Mouse (Mus musculus): ENCODE measurements around the gene Ppm1a. TPM values are rescaled to one million over a fixed set of nuclear protein-coding genes. Genes with fewer than 3 reads are reported as not detected.

The Ppm1a gene
- polyA plus RNA-seq, 1 experiment from 2014 or later = 25.7 TPM

DNA sequence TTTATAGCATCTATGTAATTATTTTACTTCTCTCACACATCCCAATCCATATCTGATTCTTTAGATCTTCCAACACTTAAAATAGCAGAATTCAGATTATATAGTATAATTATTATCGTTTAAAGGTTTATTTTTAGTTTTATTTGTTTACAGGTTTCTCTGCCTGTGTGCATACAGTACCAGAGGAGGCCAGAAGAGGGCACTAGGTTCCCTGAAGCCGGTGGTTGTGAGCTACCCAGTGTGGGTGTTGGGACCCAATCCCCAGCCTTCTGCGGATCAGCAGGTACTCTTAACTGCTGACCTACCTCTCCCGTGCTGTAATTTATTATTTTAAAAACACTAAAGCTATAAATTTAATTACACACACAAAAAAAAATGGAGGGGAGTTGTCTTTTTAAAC is 85.9 kb downstream of the Ppm1a start:
- Histone ChIP-seq H3K4me3 (ENCODE audit: low read length) (no peak overlapping the region), H3K27me3 (replicated peaks; ENCODE audit: control insufficient read depth, insufficient read depth, low read length) (peaks cover 27% of the 10 kb centered on the region), H3K9me3 (ENCODE audit: control insufficient read depth, low read length) (peaks cover 3% of the 10 kb centered on the region), H3K4me1 (ENCODE audit: control insufficient read depth, insufficient read depth, low read depth, low read length) (no peaks in the 10 kb centered on the region), H3K27ac (ENCODE audit: low read depth, low read length) (no peak overlapping the region), H3K4me2 (ENCODE audit: low read length) (no peak overlapping the region), H3K9ac (ENCODE audit: low read depth, low read length) (no peak overlapping the region), H3K36me3 (ENCODE audit: control insufficient read depth, insufficient read depth, low read length) (no peaks in the 10 kb centered on the region)
- 94% methylated on average over 4 of the region's 4 CpGs for WGBS
- ATAC-seq = no peak

DNA sequence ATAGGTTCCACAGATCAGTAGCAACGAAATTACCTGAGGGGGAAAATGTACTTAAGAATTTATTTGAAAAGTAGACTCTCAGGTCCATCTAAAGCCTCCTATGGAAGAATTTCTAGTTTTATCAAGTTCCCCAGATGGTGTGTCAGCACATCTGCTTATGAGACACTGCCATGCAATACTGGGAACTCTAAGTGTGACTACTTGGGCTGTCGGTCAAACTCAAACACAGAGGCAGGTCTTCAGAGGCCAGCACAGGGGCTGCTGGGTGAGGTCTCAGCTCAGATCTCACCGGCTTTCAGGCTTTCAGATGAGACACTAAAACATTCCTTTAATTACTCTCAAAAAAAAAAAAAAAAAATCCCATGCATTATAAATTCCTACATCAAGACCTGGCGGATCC is 86.3 kb downstream of the Ppm1a start:
- WGBS = 77% methylated on average over 4 of the region's 4 CpGs
- Histone ChIP-seq H3K36me3 (ENCODE audit: control insufficient read depth, insufficient read depth, low read length) (no peaks in the 10 kb centered on the region), H3K9me3 (ENCODE audit: control insufficient read depth, low read length) (peaks cover 3% of the 10 kb centered on the region), H3K27ac (ENCODE audit: low read depth, low read length) (no peak overlapping the region), H3K4me3 (ENCODE audit: low read length) (no peak overlapping the region), H3K27me3 (replicated peaks; ENCODE audit: control insufficient read depth, insufficient read depth, low read length) (peaks cover 31% of the 10 kb centered on the region), H3K4me2 (ENCODE audit: low read length) (peak overlapping the region; percentile 56; the same call in 1 of the 2 replicates), H3K4me1 (ENCODE audit: control insufficient read depth, insufficient read depth, low read depth, low read length) (no peaks in the 10 kb centered on the region), H3K9ac (ENCODE audit: low read depth, low read length) (no peak overlapping the region)
- no peak for ATAC-seq

DNA sequence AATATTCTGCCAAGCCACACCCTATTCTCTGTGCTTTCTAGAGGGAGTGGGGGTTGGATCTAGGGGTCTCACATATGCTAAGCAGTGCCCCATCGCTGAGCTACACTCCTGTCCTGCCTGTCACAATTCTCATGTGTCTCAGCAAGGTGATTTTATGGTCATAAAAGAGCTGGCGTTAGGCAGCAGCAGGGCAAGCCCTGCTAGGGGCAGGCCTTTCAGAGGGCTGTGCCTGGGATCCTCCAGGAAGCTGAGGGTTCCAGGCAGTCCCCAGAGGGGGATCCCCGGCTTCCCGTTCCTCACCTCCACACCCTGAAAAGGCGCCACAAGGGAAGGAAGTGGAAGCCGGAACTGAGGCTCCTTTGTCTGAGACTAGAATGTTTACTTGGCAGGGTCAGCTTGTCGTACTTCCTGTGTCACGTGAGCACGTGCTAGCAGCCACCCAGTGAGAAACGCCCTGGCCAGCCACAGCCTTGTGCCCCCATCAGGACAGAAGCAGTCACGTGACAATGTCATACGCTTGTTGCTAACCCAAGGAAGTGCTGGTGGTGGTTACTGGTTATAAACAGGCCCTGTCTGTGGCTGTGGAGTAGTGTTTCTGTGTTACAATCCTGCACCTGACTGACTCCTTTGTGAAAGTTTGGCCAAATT is 86.8 kb downstream of the Ppm1a start:
- Histone ChIP-seq H3K9ac (ENCODE audit: low read depth, low read length) (peak overlapping the region; percentile 54), H3K4me1 (ENCODE audit: control insufficient read depth, insufficient read depth, low read depth, low read length) (no peaks in the 10 kb centered on the region), H3K4me3 (ENCODE audit: low read length) (peak overlapping the region; percentile 26), H3K4me2 (ENCODE audit: low read length) (peak overlapping the region; percentile 56), H3K36me3 (ENCODE audit: control insufficient read depth, insufficient read depth, low read length) (no peaks in the 10 kb centered on the region), H3K27ac (ENCODE audit: low read depth, low read length) (no peak overlapping the region), H3K27me3 (replicated peaks; ENCODE audit: control insufficient read depth, insufficient read depth, low read length) (peaks cover 34% of the 10 kb centered on the region), H3K9me3 (ENCODE audit: control insufficient read depth, low read length) (peaks cover 3% of the 10 kb centered on the region)
- ATAC-seq = peak; percentile 81
- WGBS = 20% methylated on average over 12 of the region's 12 CpGs

DNA sequence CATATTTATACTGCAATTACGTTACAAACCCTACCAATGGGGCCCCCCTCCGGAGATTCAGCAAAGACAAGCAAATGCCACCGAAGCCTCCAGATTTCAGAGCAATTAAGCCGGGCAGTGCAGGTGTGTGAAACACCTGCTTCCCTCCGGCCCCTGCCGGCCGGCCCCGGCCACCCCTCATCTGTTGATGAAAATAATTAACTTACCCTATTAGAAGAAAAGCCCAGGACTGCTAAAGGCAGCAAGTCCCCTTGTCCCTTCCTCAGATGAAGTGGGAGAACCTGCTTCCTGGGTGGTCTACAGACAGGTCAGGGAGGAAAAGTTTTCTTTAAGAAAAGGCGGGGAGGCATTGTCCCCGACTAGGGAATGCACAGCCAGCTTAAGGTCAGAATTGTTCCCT is 88.7 kb downstream of the Ppm1a start:
- H3K9me3 ChIP-seq (ENCODE audit: control insufficient read depth, low read length) = peaks cover 3% of the 10 kb centered on the region
- H3K27me3 ChIP-seq (replicated peaks; ENCODE audit: control insufficient read depth, insufficient read depth, low read length) = peaks cover 53% of the 10 kb centered on the region
- no peak for ATAC-seq
- no peak overlapping the region for H3K9ac ChIP-seq (ENCODE audit: low read depth, low read length)
- no peaks in the 10 kb centered on the region for H3K4me1 ChIP-seq (ENCODE audit: control insufficient read depth, insufficient read depth, low read depth, low read length)
- H3K36me3 ChIP-seq (ENCODE audit: control insufficient read depth, insufficient read depth, low read length) = no peaks in the 10 kb centered on the region
- H3K4me2 ChIP-seq (ENCODE audit: low read length) = no peak overlapping the region
- WGBS = 20% methylated on average over 10 of the region's 10 CpGs
- H3K4me3 ChIP-seq (ENCODE audit: low read length) = no peak overlapping the region
- H3K27ac ChIP-seq (ENCODE audit: low read depth, low read length) = no peak overlapping the region

DNA sequence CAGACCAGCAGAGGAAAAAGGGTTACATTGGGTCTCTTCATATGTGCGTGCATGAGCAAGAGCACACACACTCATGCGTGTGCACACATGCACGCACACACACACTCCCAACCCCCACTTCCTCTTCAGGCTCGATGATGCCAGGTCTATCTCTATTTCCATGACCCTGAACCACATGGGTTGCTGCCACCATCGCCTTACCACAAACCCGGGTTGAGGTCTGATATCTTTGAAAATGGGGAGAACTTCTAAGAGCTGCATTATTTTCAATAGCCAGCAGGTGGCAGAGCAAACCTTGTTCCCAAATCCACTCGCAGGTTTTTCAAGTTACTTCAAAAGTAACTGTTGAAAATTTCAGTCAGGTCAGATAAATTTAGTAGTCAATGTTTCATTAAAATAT is 90.5 kb downstream of the Ppm1a start:
- ATAC-seq = peak; percentile 24; the same call in 1 of the 2 replicates
- H3K27me3 ChIP-seq (replicated peaks; ENCODE audit: control insufficient read depth, insufficient read depth, low read length) = peaks cover 64% of the 10 kb centered on the region
- no peak overlapping the region for H3K27ac ChIP-seq (ENCODE audit: low read depth, low read length)
- H3K9me3 ChIP-seq (ENCODE audit: control insufficient read depth, low read length) = no peaks in the 10 kb centered on the region
- 31% methylated on average over 7 of the region's 7 CpGs for WGBS
- no peak overlapping the region for H3K4me3 ChIP-seq (ENCODE audit: low read length)
- H3K36me3 ChIP-seq (ENCODE audit: control insufficient read depth, insufficient read depth, low read length) = no peaks in the 10 kb centered on the region
- no peaks in the 10 kb centered on the region for H3K4me1 ChIP-seq (ENCODE audit: control insufficient read depth, insufficient read depth, low read depth, low read length)
- H3K4me2 ChIP-seq (ENCODE audit: low read length) = no peak overlapping the region
- H3K9ac ChIP-seq (ENCODE audit: low read depth, low read length) = no peak overlapping the region

Other genes with a start within 250 kb of the Ppm1a start
- 24.6 and 25.5 TPM in 2 replicates for gene Pcnx4, start 221.1 kb upstream of the Ppm1a start, polyA plus RNA-seq (2015; fragmentation: Nextera tagmentation; extraction: Ambion mirVana)
- gene Gm4756, start 107.8 kb upstream of the Ppm1a start, polyA plus RNA-seq (2015; fragmentation: Nextera tagmentation; extraction: Ambion mirVana) = not detected in 2 replicates
- 20.4 and 22.7 TPM in 2 replicates for gene Dhrs7, start 92.5 kb upstream of the Ppm1a start, polyA plus RNA-seq (2015; fragmentation: Nextera tagmentation; extraction: Ambion mirVana)
- not detected in 2 replicates for gene Six6, start 182.4 kb downstream of the Ppm1a start, polyA plus RNA-seq (2015; fragmentation: Nextera tagmentation; extraction: Ambion mirVana)
- gene 4930447C04Rik, start 183.3 kb downstream of the Ppm1a start, polyA plus RNA-seq (2015; fragmentation: Nextera tagmentation; extraction: Ambion mirVana) = 5.5 and 9.4 TPM in 2 replicates